Mouse (Mus musculus) lung, postnatal 0 days (tissue): ENCODE results near the gene Aagab.

ENCODE experiments used
- CTCF ChIP-seq: IDR thresholded peaks from 2 replicates; pipeline ENCODE4 v1.5.1; 2016; ENCODE audit warnings: antibody characterized with exemption, mild to moderate bottlenecking
- EP300 ChIP-seq: IDR thresholded peaks from 2 replicates; pipeline ENCODE4 v1.6.1; 2016; ENCODE audit warnings: antibody characterized with exemption, mild to moderate bottlenecking, control low read depth

DNA sequence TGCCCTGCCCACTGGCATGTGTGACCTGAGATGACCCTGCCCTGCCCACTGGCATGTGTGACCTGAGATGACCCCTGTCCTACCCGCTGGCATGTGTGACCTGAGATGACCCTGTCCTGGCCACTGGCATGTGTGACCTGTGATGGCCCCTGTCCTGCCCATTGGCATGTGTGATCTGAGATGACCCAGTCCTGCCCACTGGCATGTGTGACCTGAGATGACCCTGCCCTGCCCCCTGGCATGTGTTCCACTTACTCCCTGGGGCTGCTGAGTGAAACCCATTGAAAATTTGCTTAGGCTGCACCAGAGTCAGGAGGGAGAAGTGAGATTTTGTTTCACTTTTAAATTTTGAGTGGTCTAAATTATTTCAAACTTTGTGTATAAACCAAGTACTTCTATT, 46.1 kb upstream of the Aagab start:
- TF ChIP-seq EP300 (no peak), CTCF (no peak)
